Mouse (Mus musculus) embryonic facial prominence, embryonic 15.5 days (tissue): ENCODE results near the gene Pcsk5. TPM values are rescaled to one million over a fixed set of nuclear protein-coding genes. Genes with fewer than 3 reads are reported as not detected.

Source experiments
- ATAC-seq: fragments of 200-750 bp; cut with Nextera tagmentation; 2 replicates; pipeline ENCODE4 v1.8.0; 2017; ENCODE audit warnings: low read depth, moderate TSS enrichment; ENCODE audit not compliant: insufficient number of reproducible peaks, low FRiP score, low TSS enrichment
- H3K27ac ChIP-seq: fragments of 300-500 bp; sonication (generic); replicated peaks from 2 replicates; pipeline ENCODE4 v1.5.1; 2015; ENCODE audit warnings: mild to moderate bottlenecking, inconsistent platforms
- H3K27me3 ChIP-seq: fragments of 300-500 bp; sonication (generic); 2 replicates; pipeline ENCODE4 v1.6.1; 2015; ENCODE audit warnings: inconsistent platforms
- H3K36me3 ChIP-seq: fragments of 300-500 bp; sonication (generic); 2 replicates; pipeline ENCODE4 v1.6.1; 2015; ENCODE audit warnings: mild to moderate bottlenecking, inconsistent platforms
- H3K4me1 ChIP-seq: fragments of 300-500 bp; sonication (generic); 2 replicates; pipeline ENCODE4 v1.6.1; 2015; ENCODE audit warnings: inconsistent platforms
- H3K4me2 ChIP-seq: fragments of 300-500 bp; sonication (generic); replicated peaks from 2 replicates; pipeline ENCODE4 v1.6.1; 2015; ENCODE audit warnings: mild to moderate bottlenecking, inconsistent platforms
- H3K4me3 ChIP-seq: fragments of 300-500 bp; sonication (generic); replicated peaks from 2 replicates; pipeline ENCODE4 v1.5.1; 2015; ENCODE audit warnings: mild to moderate bottlenecking, inconsistent platforms
- H3K9ac ChIP-seq: fragments of 300-500 bp; sonication (generic); 2 replicates; pipeline ENCODE4 v1.6.1; 2015; ENCODE audit warnings: inconsistent platforms
- H3K9me3 ChIP-seq: fragments of 300-500 bp; sonication (generic); replicated peaks from 2 replicates; pipeline ENCODE4 v1.6.1; 2016; ENCODE audit warnings: inconsistent platforms
- WGBS: fragments of 180-500 bp; shearing (Covaris S2); methylation state at CpG from one replicate; pipeline ENCODE4 v1.1.7; 2015; 5-methylcytosine and 5-hydroxymethylcytosine counted together
- polyA plus RNA-seq: library from polyadenylated mRNA; unstranded; fragments of >200 nt; fragmentation: Nextera tagmentation; extraction: Ambion mirVana; gene quantifications from 2 replicates; pipeline ENCODE4 v1.2.1, GENCODE M21; 2015

Gene Pcsk5
- polyA plus RNA-seq, 1 experiment from 2014 or later = 24.0 TPM

DNA sequence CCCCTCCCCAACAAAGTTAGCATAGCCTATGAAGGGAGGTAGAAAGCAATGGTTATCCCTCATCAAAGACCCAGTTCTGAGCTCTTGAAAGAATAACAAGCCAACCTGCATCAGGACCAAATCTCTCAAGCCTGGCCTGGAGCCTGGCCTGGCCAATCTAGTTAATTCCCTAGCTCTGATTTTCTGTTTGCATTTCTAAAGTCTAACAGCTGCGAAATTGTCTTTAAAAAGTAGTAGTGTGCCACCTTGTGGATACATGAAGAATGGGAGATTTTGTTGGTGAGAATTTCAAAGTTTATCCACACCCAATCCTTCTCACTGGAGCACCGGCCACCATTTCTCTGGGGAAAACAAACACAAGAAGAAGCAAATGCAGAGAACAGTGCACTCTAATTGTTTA is 449.0 kb downstream of the Pcsk5 start:
- H3K4me3 ChIP-seq = no peak overlapping the region
- no peak overlapping the region for H3K27ac ChIP-seq
- H3K9me3 ChIP-seq = no peaks in the 10 kb centered on the region
- no peak overlapping the region for H3K9ac ChIP-seq
- H3K4me1 ChIP-seq = no peaks in the 10 kb centered on the region
- no peak overlapping the region for H3K4me2 ChIP-seq
- no peaks in the 10 kb centered on the region for H3K36me3 ChIP-seq
- ATAC-seq = no peak
- H3K27me3 ChIP-seq = no peaks in the 10 kb centered on the region
- 8% methylated on average over 2 of the region's 2 CpGs for WGBS

DNA sequence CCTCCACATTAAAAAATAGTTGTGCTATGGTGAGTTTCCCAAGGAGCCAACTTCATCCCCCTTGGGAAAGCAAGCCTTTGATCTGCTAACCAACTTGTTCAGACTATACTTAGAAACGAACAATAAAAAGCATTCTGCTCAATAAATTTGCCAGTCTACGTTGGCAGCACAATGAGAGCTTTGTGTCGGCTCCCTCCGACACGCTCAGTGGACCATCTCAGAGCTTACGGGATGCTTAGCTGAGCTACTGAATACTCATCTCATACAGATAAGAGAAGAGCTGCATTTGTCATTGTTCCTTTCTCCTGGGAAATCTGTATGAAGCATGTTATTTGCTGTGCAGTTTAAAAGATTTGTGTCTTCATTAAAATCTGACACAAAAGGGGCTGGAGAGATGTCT is 451.0 kb downstream of the Pcsk5 start:
- H3K27me3 ChIP-seq = no peaks in the 10 kb centered on the region
- 39% methylated on average over 6 of the region's 6 CpGs for WGBS
- H3K4me1 ChIP-seq = no peaks in the 10 kb centered on the region
- no peak overlapping the region for H3K4me3 ChIP-seq
- no peak for ATAC-seq
- H3K36me3 ChIP-seq = no peaks in the 10 kb centered on the region
- no peak overlapping the region for H3K9ac ChIP-seq
- no peak overlapping the region for H3K4me2 ChIP-seq
- H3K27ac ChIP-seq = no peak overlapping the region
- no peaks in the 10 kb centered on the region for H3K9me3 ChIP-seq

DNA sequence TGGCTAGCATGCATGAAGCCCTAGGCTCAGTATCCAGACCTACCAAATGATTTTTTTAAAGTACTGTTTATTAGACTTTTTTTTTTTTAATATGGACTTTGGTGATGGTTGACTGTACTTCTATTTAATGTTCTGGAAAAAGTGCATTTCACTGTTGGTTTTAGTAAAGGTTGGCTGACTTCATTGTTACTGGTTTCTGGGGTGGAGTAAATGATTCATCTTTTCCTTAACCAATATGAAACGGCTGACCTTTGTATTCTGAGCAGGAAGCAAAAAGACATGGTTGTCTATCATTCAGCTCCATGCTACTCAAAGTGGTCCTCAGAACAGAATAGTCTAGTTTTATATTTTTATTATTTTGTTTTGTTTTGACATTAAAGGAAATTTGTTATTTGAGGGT is 452.0 kb downstream of the Pcsk5 start:
- no peak overlapping the region for H3K9ac ChIP-seq
- no peak overlapping the region for H3K4me3 ChIP-seq
- 73% methylated on average over 1 of the region's 1 CpGs for WGBS
- no peak overlapping the region for H3K4me2 ChIP-seq
- no peak for ATAC-seq
- H3K4me1 ChIP-seq = no peaks in the 10 kb centered on the region
- H3K27me3 ChIP-seq = no peaks in the 10 kb centered on the region
- H3K36me3 ChIP-seq = no peaks in the 10 kb centered on the region
- H3K9me3 ChIP-seq = no peaks in the 10 kb centered on the region
- H3K27ac ChIP-seq = no peak overlapping the region

GRCm38 (mm10) chr19:17385022-17385421 is 452.4 kb downstream of the Pcsk5 start:
- Histone ChIP-seq H3K4me2 (no peak overlapping the region), H3K9ac (no peak overlapping the region), H3K27me3 (no peaks in the 10 kb centered on the region), H3K4me1 (no peaks in the 10 kb centered on the region), H3K36me3 (no peaks in the 10 kb centered on the region), H3K27ac (no peak overlapping the region), H3K9me3 (no peaks in the 10 kb centered on the region), H3K4me3 (no peak overlapping the region)
- no peak for ATAC-seq
- 90% methylated on average over 4 of the region's 4 CpGs for WGBS

DNA sequence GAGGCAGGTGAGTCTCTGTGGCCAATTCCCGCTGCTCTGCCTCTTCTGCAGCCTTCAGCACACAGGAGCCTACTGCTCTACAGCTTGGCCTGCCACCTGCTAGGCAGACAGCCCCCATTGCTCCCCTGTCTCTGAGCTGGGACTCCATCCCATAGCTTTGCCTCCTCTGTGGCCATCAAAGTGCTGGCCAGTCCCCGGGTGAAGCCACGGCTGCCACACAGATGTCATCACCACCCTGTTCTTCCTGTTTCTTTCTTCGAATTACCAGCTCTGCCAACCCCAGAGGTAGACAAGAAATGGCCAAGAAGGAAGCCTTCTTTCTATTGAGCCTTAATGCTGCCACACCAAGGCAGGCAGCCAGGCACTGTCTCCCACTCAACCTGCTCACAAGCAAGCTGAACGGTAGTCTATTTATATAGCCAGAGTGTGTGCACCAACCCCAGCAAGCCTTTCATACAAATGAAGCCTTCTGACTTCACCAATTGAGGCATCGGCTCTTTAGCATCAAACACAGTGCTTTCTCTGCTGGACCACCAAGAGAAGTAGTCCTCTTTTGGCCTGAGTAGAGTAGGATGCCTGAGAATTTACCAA is 454.5 kb downstream of the Pcsk5 start:
- Histone ChIP-seq H3K9me3 (no peaks in the 10 kb centered on the region), H3K9ac (no peak overlapping the region), H3K4me2 (no peak overlapping the region), H3K36me3 (no peaks in the 10 kb centered on the region), H3K27me3 (no peaks in the 10 kb centered on the region), H3K27ac (no peak overlapping the region), H3K4me1 (no peaks in the 10 kb centered on the region), H3K4me3 (no peak overlapping the region)
- WGBS = 78% methylated on average over 6 of the region's 6 CpGs
- ATAC-seq = no peak
